Mouse (Mus musculus) liver, embryonic 11.5 days (tissue): ENCODE results near the gene Trappc1. TPM values are rescaled to one million over a fixed set of nuclear protein-coding genes. Genes with fewer than 3 reads are reported as not detected.
A peak's percentile ranks its signal among the peaks of the same experiment; 100 is the strongest.

ENCODE experiments used
- ATAC-seq: fragments of 200-750 bp; cut with Nextera tagmentation; replicated peaks from 2 replicates; pipeline ENCODE4 v1.8.0; 2017; ENCODE audit warnings: moderate number of reproducible peaks, mild to moderate bottlenecking, moderate TSS enrichment, moderate library complexity; ENCODE audit not compliant: low FRiP score
- DNase-seq: peaks from one replicate; pipeline ENCODE4 v3.0.0-alpha.2; 2017; ENCODE audit warnings: low spot score
- H3K27ac ChIP-seq: fragments of 300-500 bp; sonication (generic); 2 replicates; pipeline ENCODE4 v1.5.1; 2014; ENCODE audit warnings: mild to moderate bottlenecking, low read depth, low read length, control low read depth
- H3K27me3 ChIP-seq: fragments of 300-500 bp; sonication (generic); replicated peaks from 2 replicates; pipeline ENCODE4 v1.6.1; 2014; ENCODE audit warnings: low read length, mixed read lengths; ENCODE audit not compliant: control insufficient read depth, insufficient read depth
- H3K36me3 ChIP-seq: fragments of 300-500 bp; sonication (generic); 2 replicates; pipeline ENCODE4 v1.6.1; 2014; ENCODE audit warnings: mild to moderate bottlenecking, low read length, moderate library complexity, mixed read lengths; ENCODE audit not compliant: control insufficient read depth, insufficient read depth
- H3K4me1 ChIP-seq: fragments of 300-500 bp; sonication (generic); replicated peaks from 2 replicates; pipeline ENCODE4 v1.6.1; 2014; ENCODE audit warnings: low read length, mixed read lengths; ENCODE audit not compliant: control insufficient read depth, insufficient read depth
- H3K4me2 ChIP-seq: fragments of 300-500 bp; sonication (generic); 2 replicates; pipeline ENCODE4 v1.6.1; 2014; ENCODE audit warnings: mild to moderate bottlenecking, control low read depth, moderate library complexity
- H3K4me3 ChIP-seq: fragments of 300-500 bp; sonication (generic); 2 replicates; pipeline ENCODE4 v1.5.1; 2014; ENCODE audit warnings: low read depth, low read length, control low read depth
- H3K9ac ChIP-seq: fragments of 300-500 bp; sonication (generic); 2 replicates; pipeline ENCODE4 v1.6.1; 2014; ENCODE audit warnings: low read depth, low read length, control low read depth
- H3K9me3 ChIP-seq: fragments of 300-500 bp; sonication (generic); 2 replicates; pipeline ENCODE4 v1.6.1; 2016; ENCODE audit warnings: low read length, inconsistent platforms, mixed read lengths; ENCODE audit not compliant: control insufficient read depth
- WGBS: fragments of 180-500 bp; shearing (Covaris S2); extraction: QIAGEN DNeasy Blood & Tissue Kit; methylation state at CpG from one replicate; pipeline ENCODE4 v1.1.7; 2014; 5-methylcytosine and 5-hydroxymethylcytosine counted together
- polyA plus RNA-seq: library from polyadenylated mRNA; unstranded; fragments of >200 nt; fragmentation: Nextera tagmentation; extraction: Ambion mirVana; gene quantifications from 2 replicates; pipeline ENCODE4 v1.2.1, GENCODE M21; 2014

Gene Trappc1
- 114 and 123 TPM in 2 replicates for polyA plus RNA-seq

DNA sequence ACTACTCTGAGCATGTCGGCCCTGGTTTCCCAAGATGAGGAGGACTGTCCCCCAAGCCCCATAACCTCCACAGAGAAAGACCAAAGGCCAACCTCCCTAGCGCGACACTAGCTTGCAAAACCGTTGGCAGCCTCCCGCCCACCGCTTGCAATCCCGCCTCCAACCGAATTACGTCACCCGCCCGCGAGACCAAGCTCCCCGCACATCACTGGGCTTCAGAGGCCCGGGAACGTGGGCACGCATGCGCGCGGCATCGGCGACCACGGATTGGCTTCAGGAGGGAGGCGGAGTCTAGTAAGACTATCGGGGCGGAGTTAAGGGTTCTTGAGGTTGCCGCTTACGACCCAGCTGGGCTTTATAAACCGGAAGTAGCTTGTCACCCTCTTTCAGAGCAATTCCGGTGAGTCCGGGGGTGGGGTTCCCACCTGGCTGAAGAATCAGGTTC, at the start of gene Trappc1, which contains the start of gene Cntrob:
Gene Trappc1 (plus strand): TSS at position 314 of the 445 bp plus-strand sequence.
Gene Cntrob (minus strand): TSS at position 109 of the 445 bp plus-strand sequence.
- ATAC-seq (peak; percentile 93), DNase-seq (peak; percentile 98)
- Histone ChIP-seq H3K36me3 (peaks cover 8% of the 10 kb centered on the region; the same call in 1 of the 2 replicates), H3K27me3 (peaks cover 24% of the 10 kb centered on the region), H3K27ac (peak within 1 kb of the TSS; percentile 87), H3K9ac (peak within 1 kb of the TSS; percentile 94), H3K4me2 (peak within 1 kb of the TSS; percentile 96), H3K4me1 (peaks cover 39% of the 10 kb centered on the region), H3K4me3 (peak within 1 kb of the TSS; percentile 74), H3K9me3 (no peaks in the 10 kb centered on the region)
- under 1% methylated on average over 30 of the region's 30 CpGs for WGBS

DNA sequence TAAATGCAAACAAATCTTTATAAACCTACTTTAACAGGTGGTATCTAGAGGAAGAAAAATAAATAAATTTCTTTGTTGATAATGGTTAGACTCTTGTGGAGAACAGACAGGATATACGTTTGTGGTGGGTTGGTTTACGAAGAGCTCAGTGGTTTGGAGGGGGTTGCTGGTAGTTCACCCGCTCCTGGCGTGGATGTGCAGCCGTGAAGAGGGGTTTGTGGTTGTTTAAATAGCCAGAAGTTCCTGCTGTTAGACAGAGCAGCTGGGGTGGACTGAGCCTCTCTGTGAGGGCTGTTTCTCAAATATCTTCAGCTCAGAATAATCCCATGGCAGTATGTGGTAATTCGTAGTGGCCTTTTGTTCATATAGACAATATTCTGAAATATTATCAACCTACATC, 48.1 kb upstream of the Trappc1 start:
- no peak overlapping the region for H3K9ac ChIP-seq
- H3K4me3 ChIP-seq, result no peak overlapping the region
- no peaks in the 10 kb centered on the region for H3K36me3 ChIP-seq
- ATAC-seq, result no peak
- no peaks in the 10 kb centered on the region for H3K4me1 ChIP-seq
- 63% methylated on average over 6 of the region's 6 CpGs for WGBS
- peaks cover 3% of the 10 kb centered on the region; the same call in 1 of the 2 replicates for H3K27me3 ChIP-seq
- H3K4me2 ChIP-seq, result no peak overlapping the region
- DNase-seq, result no peak
- H3K27ac ChIP-seq, result no peak overlapping the region
- H3K9me3 ChIP-seq, result no peaks in the 10 kb centered on the region

DNA sequence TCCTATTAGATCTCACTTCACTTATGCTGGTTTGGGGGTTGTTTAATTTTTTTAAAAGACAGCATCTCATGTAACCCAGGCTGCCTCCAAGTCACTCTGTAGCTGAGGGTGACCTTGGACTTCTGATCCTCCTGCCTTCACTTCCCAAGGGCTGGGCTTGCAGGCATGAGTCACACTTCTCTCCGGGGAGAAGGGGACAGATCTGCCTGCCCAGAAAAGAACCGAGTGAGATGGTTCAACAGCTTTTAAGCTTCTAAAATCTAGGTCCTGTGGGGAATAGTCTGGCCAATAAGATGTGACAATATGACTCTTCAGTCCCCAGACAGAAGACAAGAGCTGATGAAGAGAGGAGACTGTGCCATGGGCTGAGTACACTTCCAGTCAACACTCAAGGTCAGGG, 47.7 kb upstream of the Trappc1 start:
- Histone ChIP-seq H3K4me1 (no peaks in the 10 kb centered on the region), H3K36me3 (no peaks in the 10 kb centered on the region), H3K4me3 (no peak overlapping the region), H3K9ac (no peak overlapping the region), H3K27ac (no peak overlapping the region), H3K27me3 (0 out of 2 replicates have a peak, but pooled peaks cover 3% of the 10 kb centered on the region), H3K4me2 (no peak overlapping the region), H3K9me3 (no peaks in the 10 kb centered on the region)
- no peak for DNase-seq
- no peak for ATAC-seq
- WGBS, result 50% methylated on average over 2 of the region's 2 CpGs

DNA sequence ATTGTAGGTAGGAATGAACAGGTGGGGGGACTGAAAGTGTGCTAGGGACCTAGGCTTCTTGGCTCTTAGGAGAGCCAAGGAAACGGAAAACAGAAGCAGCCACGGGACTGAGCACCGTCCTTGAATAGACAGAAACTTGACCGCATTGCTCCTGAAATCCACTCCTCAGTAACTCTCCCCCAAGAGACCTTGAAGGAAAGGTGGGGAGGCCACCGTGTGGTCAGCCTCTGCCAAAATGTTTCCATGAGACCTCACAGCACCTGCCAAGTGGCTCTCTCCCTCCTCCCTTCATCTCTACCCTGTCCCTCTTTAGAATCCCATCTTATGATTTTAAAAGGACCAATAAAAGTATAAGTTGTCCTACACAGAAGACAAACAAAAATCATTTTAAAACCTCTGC, 46.5 kb upstream of the Trappc1 start:
- no peak for DNase-seq
- WGBS, result 59% methylated on average over 5 of the region's 5 CpGs
- Histone ChIP-seq H3K9me3 (no peaks in the 10 kb centered on the region), H3K9ac (no peak overlapping the region), H3K27ac (no peak overlapping the region), H3K27me3 (no peaks in the 10 kb centered on the region), H3K4me1 (no peaks in the 10 kb centered on the region), H3K4me3 (no peak overlapping the region), H3K4me2 (no peak overlapping the region), H3K36me3 (no peaks in the 10 kb centered on the region)
- no peak for ATAC-seq

DNA sequence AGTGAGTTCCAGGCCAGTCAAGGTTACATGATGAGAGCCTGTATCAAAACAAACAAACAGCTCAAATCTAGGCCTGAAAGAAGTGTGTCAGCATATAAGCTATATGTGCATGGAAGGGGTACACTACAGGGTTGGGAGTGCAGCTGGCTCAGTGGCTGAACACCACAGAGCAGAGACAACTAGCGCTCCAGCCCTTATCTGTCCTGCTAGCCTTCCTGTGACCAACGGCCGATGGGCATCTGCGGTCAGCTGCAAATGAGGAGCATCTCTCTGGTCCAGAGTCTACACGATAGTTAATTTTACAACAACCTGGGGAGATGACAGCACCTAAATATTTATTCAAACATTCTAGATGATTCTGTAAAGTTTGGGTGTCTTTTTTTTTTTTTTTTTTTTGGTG, 32.7 kb upstream of the Trappc1 start:
- Histone ChIP-seq H3K4me2 (no peak overlapping the region), H3K4me1 (peaks cover 4% of the 10 kb centered on the region), H3K27me3 (no peaks in the 10 kb centered on the region), H3K27ac (no peak overlapping the region), H3K9me3 (no peaks in the 10 kb centered on the region), H3K36me3 (no peaks in the 10 kb centered on the region), H3K9ac (no peak overlapping the region), H3K4me3 (no peak overlapping the region)
- no peak for ATAC-seq
- 58% methylated on average over 5 of the region's 5 CpGs for WGBS
- no peak for DNase-seq

DNA sequence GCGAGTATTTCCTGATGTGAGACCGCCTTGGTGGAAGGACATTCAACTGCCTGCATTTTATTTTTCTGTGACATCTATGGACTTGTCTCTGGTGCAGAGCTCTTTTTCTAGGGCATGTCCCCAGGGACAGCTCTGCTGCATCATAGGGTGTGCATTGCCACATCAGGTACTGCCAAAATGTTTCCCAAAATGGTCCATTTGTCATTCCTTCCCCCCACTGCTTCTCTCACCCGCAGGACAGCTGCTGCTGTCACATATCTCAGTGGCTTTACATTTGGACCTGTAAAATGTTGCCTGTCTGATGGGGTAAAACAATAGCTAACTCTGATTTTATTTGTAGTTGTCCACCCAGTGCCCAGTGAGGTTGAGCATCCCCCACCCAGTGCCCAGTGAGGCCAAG, 28.5 kb upstream of the Trappc1 start:
- H3K27ac ChIP-seq, result no peak overlapping the region
- H3K9me3 ChIP-seq, result no peaks in the 10 kb centered on the region
- no peak overlapping the region for H3K4me3 ChIP-seq
- no peak for ATAC-seq
- H3K36me3 ChIP-seq, result no peaks in the 10 kb centered on the region
- WGBS, result 79% methylated on average over 3 of the region's 3 CpGs
- H3K4me1 ChIP-seq, result peaks cover 4% of the 10 kb centered on the region
- no peak overlapping the region for H3K4me2 ChIP-seq
- H3K9ac ChIP-seq, result no peak overlapping the region
- H3K27me3 ChIP-seq, result no peaks in the 10 kb centered on the region
- no peak for DNase-seq

DNA sequence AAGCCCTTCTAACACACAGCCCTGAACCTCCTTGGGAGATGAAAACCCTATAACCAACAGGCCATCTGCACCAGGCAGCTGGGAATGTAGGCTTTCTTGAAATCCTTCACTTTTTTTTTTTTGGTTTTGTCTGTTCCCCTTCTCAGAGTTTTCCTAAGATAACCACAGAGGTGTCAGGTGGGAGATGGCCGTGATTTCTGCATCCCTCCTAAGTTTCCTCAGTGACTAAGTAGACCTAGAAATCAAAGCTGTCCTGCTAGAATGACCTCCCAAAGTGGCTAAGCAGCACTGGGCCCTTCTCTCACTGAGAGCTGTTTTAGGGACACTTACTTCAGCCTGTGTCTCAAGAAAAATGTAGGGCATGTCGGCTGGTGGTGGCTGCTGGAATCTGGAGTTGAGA, 26.0 kb upstream of the Trappc1 start:
- Histone ChIP-seq H3K36me3 (0 out of 2 replicates have a peak, but pooled peaks cover 2% of the 10 kb centered on the region), H3K9ac (no peak overlapping the region), H3K27me3 (no peaks in the 10 kb centered on the region), H3K4me3 (no peak overlapping the region), H3K4me1 (peaks cover 4% of the 10 kb centered on the region; the same call in 1 of the 2 replicates), H3K4me2 (no peak overlapping the region), H3K27ac (no peak overlapping the region), H3K9me3 (no peaks in the 10 kb centered on the region)
- 76% methylated on average over 2 of the region's 2 CpGs for WGBS
- ATAC-seq (no peak), DNase-seq (no peak)

DNA sequence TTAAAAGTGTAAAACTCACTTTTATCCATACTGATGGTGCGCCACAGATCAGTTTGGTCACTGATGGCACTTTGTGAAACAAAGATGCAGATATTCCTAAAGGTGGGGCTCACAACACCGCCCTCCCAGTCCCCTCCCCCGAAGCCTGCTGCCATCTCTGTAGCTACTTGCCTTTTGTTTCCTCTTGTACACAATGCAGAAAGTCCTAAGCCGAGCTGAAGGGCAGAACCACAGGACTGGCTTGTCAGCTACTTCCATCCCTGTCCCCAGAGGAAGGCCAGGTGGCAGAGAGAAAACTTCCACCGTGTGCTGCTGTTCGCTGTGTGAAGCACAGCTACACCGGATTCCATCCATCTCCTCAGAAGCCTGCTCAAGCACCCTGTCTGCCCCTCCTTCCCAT, 25.5 kb upstream of the Trappc1 start:
- Histone ChIP-seq H3K4me1 (peaks cover 4% of the 10 kb centered on the region; the same call in 1 of the 2 replicates), H3K9me3 (no peaks in the 10 kb centered on the region), H3K27ac (no peak overlapping the region), H3K36me3 (peaks cover 4% of the 10 kb centered on the region; the same call in 1 of the 2 replicates), H3K4me2 (no peak overlapping the region), H3K4me3 (no peak overlapping the region), H3K9ac (no peak overlapping the region), H3K27me3 (no peaks in the 10 kb centered on the region)
- ATAC-seq (no peak), DNase-seq (no peak)
- WGBS, result 79% methylated on average over 7 of the region's 7 CpGs

DNA sequence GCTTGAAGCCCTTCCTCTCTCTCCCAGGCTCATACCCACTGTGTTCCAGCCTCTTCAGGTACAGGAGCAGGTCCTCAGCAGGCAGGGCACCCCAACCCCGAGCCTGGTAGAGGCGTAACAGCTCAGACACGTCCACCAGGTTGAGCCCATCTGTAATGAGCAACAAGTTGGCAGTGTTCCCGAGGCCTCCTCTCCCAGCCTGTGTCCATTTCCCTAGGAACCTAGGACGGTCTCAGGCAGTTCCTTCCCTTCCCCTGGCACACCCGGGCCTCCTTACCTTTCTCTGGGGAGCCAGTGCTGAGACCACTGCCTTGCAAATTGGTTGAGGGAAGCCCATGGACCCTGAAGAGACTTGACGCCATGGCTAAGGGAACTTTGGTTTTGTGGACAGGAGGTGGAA, 21.0 kb upstream of the Trappc1 start:
- WGBS, result 87% methylated on average over 7 of the region's 7 CpGs
- H3K4me2 ChIP-seq, result no peak overlapping the region
- H3K4me1 ChIP-seq, result 0 out of 2 replicates have a peak, but pooled peaks cover 3% of the 10 kb centered on the region
- H3K9me3 ChIP-seq, result no peaks in the 10 kb centered on the region
- H3K9ac ChIP-seq, result no peak overlapping the region
- H3K4me3 ChIP-seq, result no peak overlapping the region
- no peaks in the 10 kb centered on the region for H3K27me3 ChIP-seq
- DNase-seq (no peak), ATAC-seq (no peak)
- H3K36me3 ChIP-seq, result peaks cover 7% of the 10 kb centered on the region; the same call in 1 of the 2 replicates
- no peak overlapping the region for H3K27ac ChIP-seq
